In genomic region chr9:54751684-54752083, GRCm38 (mm10) we compare ENCODE assay signal across 20 mouse cellular contexts. TPM values are rescaled to one million over a fixed set of nuclear protein-coding genes. Genes with fewer than 3 reads are reported as not detected.
DNase-seq lines count a peak whose midpoint lies in the region; ATAC-seq lines count a peak whose summit lies in the region.
"Had no signal": no experiment of that assay in that cellular context is flagged by ENCODE, and none has a peak within 500 bp of the region (broad histone marks: within the 10 kb centered on the region; RNA-seq: fewer than 3 reads in every experiment).

No protein-coding gene starts in this region.

- H3K36me3 ChIP-seq in midbrain, embryonic 10.5 days: no peaks in the 10 kb centered on the region
- H3K36me3 ChIP-seq in midbrain, embryonic 16.5 days (ENCODE audit: control insufficient read depth, insufficient read depth, low read length): no peaks in the 10 kb centered on the region
- no peaks in the 10 kb centered on the region for H3K36me3 ChIP-seq in neural tube, embryonic 13.5 days
- H3K36me3 ChIP-seq in embryonic facial prominence, embryonic 10.5 days (replicated peaks): no peaks in the 10 kb centered on the region
- H3K36me3 ChIP-seq: embryonic facial prominence, embryonic 15.5 days; forebrain, embryonic 10.5 days; heart, embryonic 12.5 days; hindbrain, embryonic 15.5 days had no signal

- peak overlapping the region; percentile 64; the same call in 1 of the 2 replicates for H3K27ac ChIP-seq in midbrain, embryonic 10.5 days (replicated peaks)
- no peak overlapping the region for H3K27ac ChIP-seq in midbrain, embryonic 16.5 days (ENCODE audit: low read length)
- H3K27ac ChIP-seq in neural tube, embryonic 13.5 days (replicated peaks): peak overlapping the region; percentile 86
- H3K27ac ChIP-seq in embryonic facial prominence, embryonic 10.5 days (replicated peaks): peak overlapping the region; percentile 31; the same call in 1 of the 2 replicates
- H3K27ac ChIP-seq: embryonic facial prominence, embryonic 15.5 days; gastrocnemius, adult 2 months had no signal

- H3K9me3 ChIP-seq in midbrain, embryonic 10.5 days (replicated peaks): no peaks in the 10 kb centered on the region
- no peaks in the 10 kb centered on the region for H3K9me3 ChIP-seq in midbrain, embryonic 16.5 days (replicated peaks; ENCODE audit: control insufficient read depth, low read length, poor library complexity, severe bottlenecking)
- H3K9me3 ChIP-seq in neural tube, embryonic 13.5 days: no peaks in the 10 kb centered on the region
- no peaks in the 10 kb centered on the region for H3K9me3 ChIP-seq in embryonic facial prominence, embryonic 10.5 days
- H3K9me3 ChIP-seq: embryonic facial prominence, embryonic 15.5 days; forebrain, embryonic 10.5 days; heart, embryonic 12.5 days; hindbrain, embryonic 15.5 days had no signal

- 90% methylated on average over 2 of the region's 2 CpGs for WGBS in midbrain, embryonic 10.5 days
- 85% methylated on average over 2 of the region's 2 CpGs for WGBS in midbrain, embryonic 16.5 days
- 87% methylated on average over 2 of the region's 2 CpGs for WGBS in neural tube, embryonic 13.5 days
- WGBS in embryonic facial prominence, embryonic 10.5 days: 74% methylated on average over 2 of the region's 2 CpGs

- H3K27me3 ChIP-seq in midbrain, embryonic 10.5 days (ENCODE audit: low read depth, poor library complexity, severe bottlenecking): peaks cover 11% of the 10 kb centered on the region; the same call in 1 of the 2 replicates
- H3K27me3 ChIP-seq in midbrain, embryonic 16.5 days (ENCODE audit: control insufficient read depth, insufficient read depth, low read depth, low read length): no peaks in the 10 kb centered on the region
- peaks cover 25% of the 10 kb centered on the region; the same call in 1 of the 2 replicates for H3K27me3 ChIP-seq in neural tube, embryonic 13.5 days
- H3K27me3 ChIP-seq in embryonic facial prominence, embryonic 10.5 days (replicated peaks; ENCODE audit: low read depth, poor library complexity, severe bottlenecking): peaks cover 23% of the 10 kb centered on the region
- H3K27me3 ChIP-seq: embryonic facial prominence, embryonic 15.5 days; hindbrain, embryonic 15.5 days had no signal

- ATAC-seq in midbrain, embryonic 16.5 days: no peak
- ATAC-seq in neural tube, embryonic 13.5 days (ENCODE audit: low read depth): no peak; the same call in 1 of the 2 replicates
- ATAC-seq: forebrain, embryonic 14.5 days had no signal

- H3K9ac ChIP-seq in midbrain, embryonic 16.5 days (ENCODE audit: low read depth, low read length): no peak overlapping the region
- H3K9ac ChIP-seq in neural tube, embryonic 13.5 days: no peak overlapping the region
- H3K9ac ChIP-seq: embryonic facial prominence, embryonic 15.5 days; heart, embryonic 12.5 days; hindbrain, embryonic 15.5 days had no signal

- H3K4me1 ChIP-seq in midbrain, embryonic 10.5 days: peaks cover 36% of the 10 kb centered on the region
- H3K4me1 ChIP-seq in midbrain, embryonic 16.5 days (ENCODE audit: control insufficient read depth, insufficient read depth, low read length): peaks cover 4% of the 10 kb centered on the region; the same call in 1 of the 2 replicates
- peaks cover 42% of the 10 kb centered on the region for H3K4me1 ChIP-seq in neural tube, embryonic 13.5 days (replicated peaks)
- H3K4me1 ChIP-seq in embryonic facial prominence, embryonic 10.5 days: peaks cover 37% of the 10 kb centered on the region
- H3K4me1 ChIP-seq: heart, embryonic 12.5 days had no signal

- H3K4me3 ChIP-seq in midbrain, embryonic 10.5 days: no peak overlapping the region
- H3K4me3 ChIP-seq in midbrain, embryonic 16.5 days (ENCODE audit: low read depth, low read length): no peak overlapping the region
- no peak overlapping the region for H3K4me3 ChIP-seq in neural tube, embryonic 13.5 days
- no peak overlapping the region for H3K4me3 ChIP-seq in embryonic facial prominence, embryonic 10.5 days
- H3K4me3 ChIP-seq: embryonic facial prominence, embryonic 15.5 days; erythroblast, embryonic 14.5 days; forebrain, embryonic 10.5 days; gastrocnemius, adult 2 months; heart, embryonic 12.5 days; hindbrain, embryonic 15.5 days had no signal

- no peak overlapping the region for H3K4me2 ChIP-seq in midbrain, embryonic 16.5 days (ENCODE audit: low read length)
- no peak overlapping the region for H3K4me2 ChIP-seq in neural tube, embryonic 13.5 days
- H3K4me2 ChIP-seq: embryonic facial prominence, embryonic 15.5 days; heart, embryonic 12.5 days; hindbrain, embryonic 15.5 days had no signal

- no peak for DNase-seq in midbrain, embryonic 10.5 days (ENCODE audit: low spot score)
- DNase-seq in neural tube, embryonic 10.5 days (ENCODE audit: extremely low spot score, low spot score): no peak
- DNase-seq in embryonic facial prominence, embryonic 10.5 days (ENCODE audit: low spot score): no peak
- no peak for DNase-seq in retina, postnatal 1 day
- DNase-seq in thymus, postnatal 14 days: no peak
- DNase-seq: adrenal gland, adult 2 months; adrenal gland, postnatal 25 days; cerebellum, adult 18-20 months; cerebellum, adult 9-11 months; cerebellum, postnatal 36 days; gastrocnemius, adult 2 months; gastrocnemius, postnatal 25 days had no signal

RNA-seq across cellular contexts. Expression of gene Crabp1, which starts 12.9 kb away (rescaled TPM):
- 1,146 and 1,287 TPM in 2 replicates for polyA plus RNA-seq in midbrain, embryonic 10.5 days (2016; fragmentation: Nextera tagmentation; extraction: Ambion mirVana)
- 19.3 TPM in 2 replicates for polyA plus RNA-seq in midbrain, embryonic 16.5 days (2015; fragmentation: Nextera tagmentation; extraction: Ambion mirVana)
- 578 and 623 TPM in 2 replicates for polyA plus RNA-seq in neural tube, embryonic 13.5 days (2015; fragmentation: Nextera tagmentation; extraction: Ambion mirVana)
- polyA plus RNA-seq in embryonic facial prominence, embryonic 10.5 days (2016; fragmentation: Nextera tagmentation; extraction: Ambion mirVana): 1,341 and 1,562 TPM in 2 replicates
- polyA plus RNA-seq: erythroblast, embryonic 14.5 days had no signal

RNA-seq across cellular contexts. Expression of gene Wdr61, which starts 17.4 kb away (rescaled TPM):
- polyA plus RNA-seq in midbrain, embryonic 10.5 days (2016; fragmentation: Nextera tagmentation; extraction: Ambion mirVana): 168 and 188 TPM in 2 replicates
- polyA plus RNA-seq in midbrain, embryonic 16.5 days (2015; fragmentation: Nextera tagmentation; extraction: Ambion mirVana): 90.0 and 91.9 TPM in 2 replicates
- 94.3 and 96.3 TPM in 2 replicates for polyA plus RNA-seq in neural tube, embryonic 13.5 days (2015; fragmentation: Nextera tagmentation; extraction: Ambion mirVana)
- polyA plus RNA-seq in embryonic facial prominence, embryonic 10.5 days (2016; fragmentation: Nextera tagmentation; extraction: Ambion mirVana): 182 and 188 TPM in 2 replicates

RNA-seq across cellular contexts. Expression of gene Dnaja4, which starts 53.0 kb away (rescaled TPM):
- 3.1 and 3.2 TPM in 2 replicates for polyA plus RNA-seq in midbrain, embryonic 10.5 days (2016; fragmentation: Nextera tagmentation; extraction: Ambion mirVana)
- 7.4 and 8.4 TPM in 2 replicates for polyA plus RNA-seq in midbrain, embryonic 16.5 days (2015; fragmentation: Nextera tagmentation; extraction: Ambion mirVana)
- polyA plus RNA-seq in neural tube, embryonic 13.5 days (2015; fragmentation: Nextera tagmentation; extraction: Ambion mirVana): 3.9 and 6.0 TPM in 2 replicates
- polyA plus RNA-seq in embryonic facial prominence, embryonic 10.5 days (2016; fragmentation: Nextera tagmentation; extraction: Ambion mirVana): 3.2 and 3.5 TPM in 2 replicates

Comparison
In these comparisons a context has a peak if more than half of its experiments do, and no peak if none do; other contexts are left out.
1. RNA of gene Crabp1, which starts 12.9 kb away (polyA plus RNA-seq): 1,341 to 1,562 TPM in embryonic facial prominence, embryonic 10.5 days, 1,146 to 1,287 TPM in midbrain, embryonic 10.5 days and 578 to 623 TPM in neural tube, embryonic 13.5 days; 19.3 TPM in midbrain, embryonic 16.5 days; every median in the first group is over 10 times any median in the second.